Mouse (Mus musculus) heart, postnatal 0 days (tissue): Measurements from ENCODE around the gene Rbfox3.

ENCODE experiments used
- CTCF ChIP-seq: IDR thresholded peaks from 2 replicates; pipeline ENCODE4 v1.5.1; 2016; ENCODE audit warnings: antibody characterized with exemption, control low read depth, low read depth
- EP300 ChIP-seq: IDR thresholded peaks from 2 replicates; pipeline ENCODE4 v1.6.1; 2016; ENCODE audit warnings: antibody characterized with exemption, low read depth

DNA sequence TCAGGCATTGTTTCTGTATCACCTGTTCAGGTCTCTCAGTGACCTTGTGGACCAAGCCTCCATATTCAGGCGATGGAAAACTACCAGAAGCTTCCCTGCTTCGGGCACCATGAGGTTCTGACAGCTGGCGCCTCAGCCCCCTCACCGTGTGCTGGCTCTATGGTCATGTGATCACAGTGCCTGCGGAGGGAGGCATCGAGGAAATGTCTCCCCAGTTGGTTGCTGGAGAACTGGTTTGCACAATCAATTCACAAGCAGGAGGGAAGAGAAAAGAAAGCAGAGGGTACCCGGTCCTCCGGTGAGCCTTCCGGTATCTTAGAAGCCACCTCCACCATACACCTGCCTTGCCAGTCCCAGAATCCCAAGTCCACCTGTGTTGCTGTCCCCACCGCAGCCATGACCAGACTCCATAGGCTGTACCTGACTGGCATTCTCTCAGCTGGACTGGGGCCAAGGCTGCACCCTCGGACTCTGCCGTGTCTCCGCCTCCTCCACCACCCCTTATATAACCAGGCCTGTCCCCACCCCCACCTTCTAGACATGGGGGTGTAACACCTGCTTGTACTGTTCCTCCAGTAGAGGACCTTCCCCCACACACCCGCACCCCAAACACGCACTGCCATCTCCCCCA, 49.5 kb downstream of the Rbfox3 start:
- no peak for TF ChIP-seq EP300
- TF ChIP-seq CTCF = no peak
